Mouse (Mus musculus): ENCODE results near the gene Mepe.

GRCm38 (mm10) chr5:104339009-104339408, 13.9 kb downstream of the Mepe start:
- TF ChIP-seq CTCF (IDR thresholded peaks at IDR 0.05; ENCODE audit: low read depth) (no peak), EP300 (IDR thresholded peaks at IDR 0.05; ENCODE audit: low read depth) (no peak)

All from liver, postnatal 0 days (tissue).